Mouse (Mus musculus): ENCODE data around the gene Sh3d19. TPM values are rescaled to one million over a fixed set of nuclear protein-coding genes. Genes with fewer than 3 reads are reported as not detected.

Sh3d19 gene
- total and polyA plus RNA-seq, 2 experiments from 2014 or later: 13.8 to 32.0 TPM

DNA sequence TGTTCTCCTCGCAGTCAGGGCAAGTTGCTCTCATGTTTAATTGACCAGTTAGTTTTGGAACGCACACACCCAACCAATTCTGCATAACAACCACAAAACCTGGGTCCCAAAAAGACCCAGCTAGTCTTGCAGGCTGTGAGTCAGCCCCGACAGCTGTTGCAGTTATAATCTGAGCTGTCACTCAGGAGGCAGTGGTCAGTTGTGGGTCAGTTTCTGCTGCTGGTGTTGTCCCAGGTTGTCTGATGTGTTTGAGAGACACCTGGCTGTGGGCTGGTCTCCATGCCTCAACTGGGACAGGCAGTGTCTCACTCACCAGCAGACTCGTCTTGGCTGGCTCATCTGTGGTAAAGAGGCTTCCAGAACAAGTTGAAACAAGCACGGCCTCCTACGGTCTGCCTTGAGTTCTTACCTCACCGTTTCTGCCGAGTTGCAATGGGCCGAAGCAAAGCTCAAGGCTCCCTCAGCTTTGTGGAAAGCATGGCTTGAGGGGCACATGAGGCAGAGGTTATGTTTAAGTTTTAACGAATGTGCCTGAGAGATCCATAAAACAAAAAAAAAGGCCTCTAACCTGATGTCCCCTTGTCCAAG is 18.1 kb upstream of the Sh3d19 start:
- ATAC-seq (ENCODE audit: low FRiP score): no peak
- 90% methylated on average over 10 of the region's 10 CpGs for WGBS

GRCm38 (mm10) chr3:85955269-85955668 is 15.6 kb upstream of the Sh3d19 start:
- H3K36me3 ChIP-seq (ENCODE audit: insufficient read depth, low read length): no peaks in the 10 kb centered on the region
- no peaks in the 10 kb centered on the region for H3K27me3 ChIP-seq (ENCODE audit: insufficient read depth, low read length)
- no peak overlapping the region for H3K4me3 ChIP-seq (ENCODE audit: low read depth, low read length)
- WGBS: 67% methylated on average over 9 of the region's 9 CpGs
- no peaks in the 10 kb centered on the region for H3K4me1 ChIP-seq (ENCODE audit: insufficient read depth, low read length)
- ATAC-seq (ENCODE audit: low FRiP score): no peak
- no peak overlapping the region for H3K27ac ChIP-seq (ENCODE audit: low read depth, low read length)
- TF ChIP-seq CTCF (IDR thresholded peaks at IDR 0.05): no peak
- no peak overlapping the region for H3K4me2 ChIP-seq (ENCODE audit: low read depth, low read length, poor library complexity, severe bottlenecking)
- peak; percentile 10 for DNase-seq (ENCODE audit: low spot score)
- H3K9me3 ChIP-seq (ENCODE audit: low read length): no peaks in the 10 kb centered on the region
- H3K9ac ChIP-seq (replicated peaks; ENCODE audit: low read length, poor library complexity, severe bottlenecking): no peak overlapping the region

More for the DNA sequence above, 18.1 kb upstream of the Sh3d19 start:
- DNase-seq (ENCODE audit: low spot score): no peak
- Histone ChIP-seq H3K4me1 (ENCODE audit: insufficient read depth, low read length) (no peaks in the 10 kb centered on the region), H3K4me3 (ENCODE audit: low read depth, low read length) (no peak overlapping the region), H3K36me3 (ENCODE audit: insufficient read depth, low read length) (no peaks in the 10 kb centered on the region), H3K27ac (ENCODE audit: low read depth, low read length) (no peak overlapping the region), H3K27me3 (ENCODE audit: insufficient read depth, low read length) (no peaks in the 10 kb centered on the region), H3K9ac (replicated peaks; ENCODE audit: low read length, poor library complexity, severe bottlenecking) (no peak overlapping the region), H3K4me2 (ENCODE audit: low read depth, low read length, poor library complexity, severe bottlenecking) (no peak overlapping the region), H3K9me3 (ENCODE audit: low read length) (0 out of 2 replicates have a peak, but pooled peaks cover 2% of the 10 kb centered on the region)
- no peak for TF ChIP-seq CTCF (IDR thresholded peaks at IDR 0.05)

DNA sequence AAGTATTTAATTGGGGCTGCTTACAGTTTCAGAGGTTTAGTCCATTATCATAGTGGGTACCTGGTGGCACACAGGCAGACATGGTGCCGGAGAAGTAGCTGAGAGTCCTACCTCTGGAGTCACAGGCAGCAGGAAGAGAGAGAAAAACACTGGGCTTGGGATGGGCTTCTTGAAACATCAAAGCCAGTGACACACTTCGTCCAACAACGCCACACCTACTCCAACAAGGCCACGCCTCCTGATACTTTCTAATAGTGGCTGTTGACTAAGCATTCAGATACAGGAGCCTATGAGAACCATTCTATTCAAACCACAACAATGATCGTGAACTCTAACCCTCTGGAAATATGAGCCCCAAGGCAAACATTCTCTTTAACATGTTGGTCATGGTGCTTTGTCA is 15.2 kb upstream of the Sh3d19 start:
- TF ChIP-seq CTCF (IDR thresholded peaks at IDR 0.05): no peak
- ATAC-seq (ENCODE audit: low FRiP score) (no peak), DNase-seq (ENCODE audit: low spot score) (no peak)
- no peak overlapping the region for H3K27ac ChIP-seq (ENCODE audit: low read depth, low read length)
- H3K4me1 ChIP-seq (ENCODE audit: insufficient read depth, low read length): no peaks in the 10 kb centered on the region
- WGBS: 93% methylated on average over 5 of the region's 5 CpGs
- no peak overlapping the region for H3K4me2 ChIP-seq (ENCODE audit: low read depth, low read length, poor library complexity, severe bottlenecking)
- H3K9ac ChIP-seq (replicated peaks; ENCODE audit: low read length, poor library complexity, severe bottlenecking): no peak overlapping the region
- H3K36me3 ChIP-seq (ENCODE audit: insufficient read depth, low read length): no peaks in the 10 kb centered on the region
- no peaks in the 10 kb centered on the region for H3K9me3 ChIP-seq (ENCODE audit: low read length)
- H3K4me3 ChIP-seq (ENCODE audit: low read depth, low read length): no peak overlapping the region
- H3K27me3 ChIP-seq (ENCODE audit: insufficient read depth, low read length): no peaks in the 10 kb centered on the region

- WGBS: 89% methylated on average over 1 of the region's 1 CpGs
- no peak overlapping the region for H3K27ac ChIP-seq (ENCODE audit: low read depth, low read length)
These were observed 11.2 kb upstream of the Sh3d19 start for GRCm38 (mm10) chr3:85959669-85960068.

DNA sequence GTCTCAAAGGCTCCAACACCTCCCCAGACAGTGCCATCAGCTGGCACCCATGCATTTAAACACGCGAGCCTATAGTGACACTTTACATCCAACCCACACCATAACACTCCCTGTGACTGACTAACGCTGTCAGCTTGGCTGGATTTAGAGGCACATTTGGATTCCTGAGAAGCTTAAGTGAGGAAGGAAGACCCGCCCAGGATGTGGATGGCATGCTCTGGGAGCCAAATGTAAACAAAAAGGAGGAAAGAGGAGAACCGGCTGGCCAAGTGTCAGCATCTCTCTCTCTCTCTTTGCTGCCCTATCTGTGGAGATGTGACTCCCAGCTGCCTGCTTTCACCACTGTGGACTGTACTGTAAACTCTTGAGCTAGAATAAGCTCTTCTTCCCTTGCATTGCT is 9.8 kb upstream of the Sh3d19 start:
- no peak overlapping the region for H3K4me2 ChIP-seq (ENCODE audit: low read depth, low read length, poor library complexity, severe bottlenecking)
- ATAC-seq (ENCODE audit: low FRiP score): no peak

More at GRCm38 (mm10) chr3:85959669-85960068, 11.2 kb upstream of the Sh3d19 start:
- no peak for ATAC-seq (ENCODE audit: low FRiP score)
- no peak for TF ChIP-seq CTCF (IDR thresholded peaks at IDR 0.05)
- no peaks in the 10 kb centered on the region for H3K36me3 ChIP-seq (ENCODE audit: insufficient read depth, low read length)
- H3K9ac ChIP-seq (replicated peaks; ENCODE audit: low read length, poor library complexity, severe bottlenecking): no peak overlapping the region
- H3K4me2 ChIP-seq (ENCODE audit: low read depth, low read length, poor library complexity, severe bottlenecking): no peak overlapping the region
- no peaks in the 10 kb centered on the region for H3K4me1 ChIP-seq (ENCODE audit: insufficient read depth, low read length)
- H3K9me3 ChIP-seq (ENCODE audit: low read length): no peaks in the 10 kb centered on the region; the same call in 1 of the 2 replicates
- H3K4me3 ChIP-seq (ENCODE audit: low read depth, low read length): no peak overlapping the region
- no peaks in the 10 kb centered on the region for H3K27me3 ChIP-seq (ENCODE audit: insufficient read depth, low read length)
- DNase-seq (ENCODE audit: low spot score): no peak

DNA sequence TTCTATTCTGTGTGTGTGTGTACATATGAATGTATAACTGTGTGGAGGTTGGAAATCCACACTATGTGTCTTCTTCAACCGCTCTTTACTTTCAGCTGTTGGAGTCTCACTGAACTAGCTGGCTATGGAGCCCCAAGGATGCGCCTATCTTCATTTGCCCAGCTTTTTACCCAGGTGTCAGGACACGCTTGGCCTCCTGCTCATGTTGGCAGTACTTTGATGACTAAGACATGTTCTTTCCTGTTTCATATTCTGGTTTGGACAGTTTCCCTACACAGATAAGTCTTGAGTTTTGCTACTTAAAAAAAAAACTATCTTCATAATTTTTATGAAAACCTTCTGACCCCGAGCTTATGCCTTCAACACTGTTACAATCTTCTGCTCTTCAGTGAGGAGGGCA is 5.4 kb upstream of the Sh3d19 start:
- ATAC-seq (ENCODE audit: low FRiP score): no peak
- no peak for DNase-seq (ENCODE audit: low spot score)
- no peaks in the 10 kb centered on the region for H3K27me3 ChIP-seq (ENCODE audit: insufficient read depth, low read length)

More for the DNA sequence above, 9.8 kb upstream of the Sh3d19 start:
- no peak overlapping the region for H3K27ac ChIP-seq (ENCODE audit: low read depth, low read length)
- no peak for TF ChIP-seq CTCF (IDR thresholded peaks at IDR 0.05)
- H3K9ac ChIP-seq (replicated peaks; ENCODE audit: low read length, poor library complexity, severe bottlenecking): no peak overlapping the region
- no peak overlapping the region for H3K4me3 ChIP-seq (ENCODE audit: low read depth, low read length)
- H3K9me3 ChIP-seq (ENCODE audit: low read length): no peaks in the 10 kb centered on the region; the same call in 1 of the 2 replicates
- no peaks in the 10 kb centered on the region for H3K36me3 ChIP-seq (ENCODE audit: insufficient read depth, low read length)
- no peak for DNase-seq (ENCODE audit: low spot score)
- WGBS: 47% methylated on average over 5 of the region's 5 CpGs
- no peaks in the 10 kb centered on the region for H3K4me1 ChIP-seq (ENCODE audit: insufficient read depth, low read length)
- H3K27me3 ChIP-seq (ENCODE audit: insufficient read depth, low read length): no peaks in the 10 kb centered on the region

More for the DNA sequence above, 5.4 kb upstream of the Sh3d19 start:
- TF ChIP-seq CTCF (IDR thresholded peaks at IDR 0.05): no peak
- 93% methylated on average over 4 of the region's 4 CpGs for WGBS
- Histone ChIP-seq H3K9me3 (ENCODE audit: low read length) (no peaks in the 10 kb centered on the region; the same call in 1 of the 2 replicates), H3K4me1 (ENCODE audit: insufficient read depth, low read length) (no peaks in the 10 kb centered on the region), H3K4me2 (ENCODE audit: low read depth, low read length, poor library complexity, severe bottlenecking) (no peak overlapping the region), H3K36me3 (ENCODE audit: insufficient read depth, low read length) (no peaks in the 10 kb centered on the region), H3K9ac (replicated peaks; ENCODE audit: low read length, poor library complexity, severe bottlenecking) (no peak overlapping the region), H3K4me3 (ENCODE audit: low read depth, low read length) (no peak overlapping the region), H3K27ac (ENCODE audit: low read depth, low read length) (no peak overlapping the region)
